Mouse (Mus musculus) kidney, adult 18-20 months (tissue): Measurements from ENCODE around the gene Olfr412.

Source experiments
- DNase-seq: peaks from one replicate; pipeline ENCODE4 v3.0.0; 2021

The Olfr412 gene

DNA sequence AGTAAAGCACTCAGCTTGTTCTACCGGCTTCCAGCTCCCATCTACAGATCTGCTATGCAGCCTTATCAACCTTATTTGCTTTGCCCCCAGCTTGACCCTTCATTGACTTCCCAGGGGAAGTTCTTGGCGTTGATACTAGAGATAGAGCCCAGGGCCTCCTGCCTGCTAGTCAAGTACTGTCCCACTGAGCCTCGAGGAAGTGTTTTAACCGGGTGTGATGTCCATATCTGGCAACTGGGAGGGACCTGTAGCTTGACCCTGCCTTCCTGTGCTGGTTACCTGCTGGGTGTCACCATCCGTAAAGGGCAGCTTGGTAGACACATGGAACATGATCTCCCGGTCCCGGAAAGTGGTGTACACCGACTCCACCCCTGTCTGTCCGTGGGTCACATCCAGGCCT lies 52.2 kb downstream of the Olfr412 start:
- no peak for DNase-seq

DNA sequence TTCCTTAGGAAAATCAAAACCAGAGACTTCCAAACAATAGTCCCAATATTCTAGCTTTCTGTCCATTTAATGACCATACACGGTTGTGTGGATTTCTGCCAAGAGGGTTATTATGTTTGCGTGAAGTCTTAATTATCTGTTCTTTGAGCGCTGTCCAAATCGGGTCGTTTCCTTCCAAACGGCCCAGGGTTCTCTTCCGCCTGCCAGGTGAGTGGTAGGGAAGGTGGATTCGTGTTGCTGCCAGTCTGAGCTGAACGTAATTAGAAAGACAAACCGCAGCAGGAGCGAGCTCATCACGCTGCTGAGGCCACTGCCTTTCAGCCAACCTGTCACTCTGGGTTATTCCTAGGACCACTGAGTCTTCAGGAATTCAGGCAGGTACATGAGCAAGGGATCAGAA lies 53.9 kb downstream of the Olfr412 start:
- DNase-seq, result no peak
